Mouse (Mus musculus) mouse trophoblast stem cell (cell line): ENCODE data around the gene 2610042L04Rik.
"Not testable (repeated sequence)": the region's sequence is repeated elsewhere in the genome, so short reads cannot be mapped to it uniquely, and the experiment has no call there.

Experiments
- in situ Hi-C, 2 experiments: fragments of 300-500 bp; cut with MseI, MboI; formaldehyde crosslinking; loops; 2 replicates in 1 of 2; 3 replicates in 1 of 2; pipeline ENCODE4 v1.15.1; 2025

Gene 2610042L04Rik

GRCm38 (mm10) chr14:4334476-4335080, at the start of gene 2610042L04Rik:
Gene 2610042L04Rik (plus strand): TSS chr14:4334763.
- in situ Hi-C loops, result not testable (repeated sequence)

DNA sequence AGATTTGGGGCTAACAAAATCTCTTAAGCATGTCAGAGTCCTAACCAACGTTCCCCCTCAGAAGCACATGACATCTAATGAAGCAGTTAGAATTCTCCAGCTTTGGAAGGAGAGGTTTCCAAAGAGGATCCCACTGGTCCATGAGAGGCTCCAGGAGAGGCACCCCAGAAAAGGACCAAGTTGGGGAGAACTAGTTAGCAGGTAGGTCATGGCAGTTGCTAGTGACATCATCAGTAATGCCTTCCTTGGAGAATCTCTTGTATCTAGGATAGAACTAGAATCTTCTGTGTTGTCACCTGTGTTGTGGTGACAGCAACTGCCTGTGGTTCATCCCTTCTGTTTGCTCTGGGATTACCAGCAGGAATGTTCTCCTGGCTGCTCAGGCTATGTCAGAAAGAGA, 17.6 kb upstream of the 2610042L04Rik start, which contains the start of gene Gm3149:
Gene Gm3149 (plus strand): TSS at position 301 of the 400 bp plus-strand sequence.
- in situ Hi-C loops, result not testable (repeated sequence)

DNA sequence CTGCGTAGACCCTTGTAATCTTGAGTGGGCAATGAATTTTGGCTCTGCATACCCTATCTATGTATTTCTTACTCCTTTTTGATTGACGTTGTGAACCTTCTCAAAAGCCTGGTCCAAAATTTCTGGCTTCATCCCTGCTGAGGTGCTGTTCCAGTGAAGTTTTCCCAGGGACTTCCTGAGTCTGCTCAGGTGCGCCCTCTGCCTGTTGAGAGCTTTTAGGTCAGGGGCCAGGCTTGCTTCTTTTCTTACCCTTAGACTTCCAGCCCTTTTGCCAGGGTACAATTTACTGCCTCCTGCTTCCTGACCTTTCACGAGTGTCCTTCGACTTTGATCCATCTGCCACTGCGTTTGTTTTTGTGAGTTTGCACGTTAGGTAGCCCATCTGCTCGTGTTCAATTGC, 943 bp downstream of the 2610042L04Rik start:
- in situ Hi-C loops, result not testable (repeated sequence)

- in situ Hi-C loops, result not testable (repeated sequence)
These were observed 34.4 kb downstream of the 2610042L04Rik start for GRCm38 (mm10) chr14:4368991-4369390.

- in situ Hi-C loops, result not testable (repeated sequence)
These were observed 35.1 kb downstream of the 2610042L04Rik start for GRCm38 (mm10) chr14:4369691-4370090.

DNA sequence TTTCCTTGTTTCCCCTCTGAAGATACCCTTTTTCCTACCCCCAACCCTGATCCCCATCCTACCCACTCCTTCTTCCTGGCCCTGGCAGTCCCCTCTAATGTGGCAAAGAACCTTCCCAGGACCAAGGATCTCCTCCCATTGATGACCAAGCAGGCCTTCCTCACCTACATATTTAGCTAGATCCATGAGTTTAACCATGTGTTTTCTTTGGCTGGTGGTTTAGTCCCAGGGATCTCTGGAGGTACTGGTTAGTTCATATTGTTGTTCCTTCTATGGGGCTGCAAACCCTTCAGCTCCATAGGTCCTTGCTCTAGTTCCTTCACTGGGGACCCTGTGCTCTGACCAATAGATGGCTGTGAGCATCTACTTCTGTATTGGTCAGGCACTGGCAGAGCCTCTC, 43.3 kb downstream of the 2610042L04Rik start:
- in situ Hi-C loops, result not testable (repeated sequence)

- in situ Hi-C loops, result not testable (repeated sequence)
These were observed 51.0 kb downstream of the 2610042L04Rik start for GRCm38 (mm10) chr14:4385606-4386005.

GRCm38 (mm10) chr14:4392841-4393530, 58.4 kb downstream of the 2610042L04Rik start:
- in situ Hi-C loops, result not testable (repeated sequence)

DNA sequence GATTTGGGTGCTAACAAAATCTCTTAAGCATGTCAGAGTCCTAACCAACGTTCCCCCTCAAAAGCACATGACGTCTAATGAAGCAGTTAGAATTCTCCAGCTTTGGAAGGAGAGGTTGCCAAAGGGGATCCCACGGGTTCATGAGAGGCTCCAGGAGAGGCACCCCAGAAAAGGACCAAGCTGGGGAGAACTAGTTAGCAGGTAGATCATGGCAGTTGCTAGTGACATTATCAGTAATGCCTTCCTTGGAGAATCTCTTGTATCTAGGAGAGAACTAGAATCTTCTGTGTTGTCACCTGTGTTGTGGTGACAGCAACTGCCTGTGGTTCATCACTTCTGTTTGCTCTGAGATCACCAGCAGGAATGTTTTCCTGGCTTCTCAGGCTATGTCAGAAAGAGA, 62.7 kb downstream of the 2610042L04Rik start, which contains the start of gene Gm3159:
Gene Gm3159 (plus strand): TSS at position 301 of the 400 bp plus-strand sequence.
- in situ Hi-C loops, result not testable (repeated sequence)

- in situ Hi-C loops, result not testable (repeated sequence)
These were observed 64.1 kb downstream of the 2610042L04Rik start for GRCm38 (mm10) chr14:4398624-4399023.

- in situ Hi-C loops, result not testable (repeated sequence)
These were observed 65.7 kb downstream of the 2610042L04Rik start for GRCm38 (mm10) chr14:4400115-4400789.

- in situ Hi-C loops, result not testable (repeated sequence)
These were observed 66.7 kb downstream of the 2610042L04Rik start for GRCm38 (mm10) chr14:4401245-4401644.

GRCm38 (mm10) chr14:4403840-4404239, 69.3 kb downstream of the 2610042L04Rik start:
- in situ Hi-C loops, result not testable (repeated sequence)
